Mouse (Mus musculus) myocyte (in vitro differentiated cells): ENCODE results near the gene Rnf144a.

Source experiments
- MYOD1 ChIP-seq, 3 experiments: IDR thresholded peaks; one replicate each; pipeline ENCODE4 v1.6.1; 2011; ENCODE audit warnings: control low read depth in 2 of 3, low read depth in 2 of 3, mild to moderate bottlenecking in 2 of 3, moderate library complexity in 1 of 3; ENCODE audit not compliant: insufficient read length in 2 of 3, control insufficient read depth in 1 of 3
- MYOG ChIP-seq, 3 experiments: IDR thresholded peaks; one replicate each; pipeline ENCODE4 v1.6.1; 2011; ENCODE audit warnings: control low read depth in 2 of 3, low read depth in 2 of 3, mild to moderate bottlenecking in 2 of 3; ENCODE audit not compliant: insufficient read length in 2 of 3, control insufficient read depth in 1 of 3, insufficient read depth in 1 of 3
- POLR2A ChIP-seq: IDR thresholded peaks from one replicate; pipeline ENCODE4 v1.6.1; 2011; ENCODE audit warnings: low read depth, mild to moderate bottlenecking, control low read depth, moderate library complexity; ENCODE audit not compliant: insufficient read length

- no peak for TF ChIP-seq MYOD1 (IDR thresholded peaks at IDR 0.05; ENCODE audit: control insufficient read depth in 1 of 3, insufficient read length in 2 of 3, low read depth in 2 of 3)
- TF ChIP-seq POLR2A, result no peak
- no peak for TF ChIP-seq MYOG (IDR thresholded peaks at IDR 0.05; ENCODE audit: control insufficient read depth in 1 of 3, insufficient read depth in 1 of 3, insufficient read length in 2 of 3, low read depth in 2 of 3)
Measured at GRCm38 (mm10) chr12:26436334-26436733, 21.3 kb upstream of the Rnf144a start.
